Mouse (Mus musculus) left cerebral cortex, adult 8-10 months (tissue): ENCODE measurements around the gene Aplnr. TPM values are rescaled to one million over a fixed set of nuclear protein-coding genes. Genes with fewer than 3 reads are reported as not detected.

Experiments
- DNase-seq, 2 experiments: peaks; one replicate each; pipeline ENCODE4 v3.0.0; 2022; ENCODE audit warnings: low spot score in 2 of 2
- total RNA-seq, 4 experiments: library from RNA; stranded (reverse); gene quantifications; 2 replicates each; pipeline ENCODE4 v1.2.4; 2022

Aplnr gene
- total RNA-seq = under 1 TPM; 0.23 to 0.28 (median 0.27) TPM

GRCm38 (mm10) chr2:85136089-85136488, at the start of gene Aplnr:
Aplnr (plus strand) TSS chr2:85136225.
- no peak for DNase-seq

GRCm38 (mm10) chr2:85088716-85089646, 47.0 kb upstream of the Aplnr start:
- DNase-seq = no peak

GRCm38 (mm10) chr2:85091325-85091724, 44.7 kb upstream of the Aplnr start:
- DNase-seq = no peak

GRCm38 (mm10) chr2:85093376-85093775, 42.6 kb upstream of the Aplnr start:
- no peak for DNase-seq

- no peak for DNase-seq
These were observed 40.1 kb upstream of the Aplnr start for GRCm38 (mm10) chr2:85095906-85096305.

- DNase-seq = no peak
These were observed 38.0 kb upstream of the Aplnr start for GRCm38 (mm10) chr2:85098014-85098413.

- no peak for DNase-seq
These were observed 37.1 kb upstream of the Aplnr start for GRCm38 (mm10) chr2:85098824-85099511.

- no peak for DNase-seq
These were observed 32.8 kb upstream of the Aplnr start for GRCm38 (mm10) chr2:85103201-85103600.

- DNase-seq = no peak
These were observed 30.5 kb upstream of the Aplnr start for GRCm38 (mm10) chr2:85105426-85106013.

GRCm38 (mm10) chr2:85106068-85106790, 29.8 kb upstream of the Aplnr start:
- DNase-seq = no peak

- no peak for DNase-seq
These were observed 29.1 kb upstream of the Aplnr start for GRCm38 (mm10) chr2:85106941-85107340.

GRCm38 (mm10) chr2:85110288-85110875, 25.6 kb upstream of the Aplnr start:
- DNase-seq = no peak

GRCm38 (mm10) chr2:85123187-85123868, 12.7 kb upstream of the Aplnr start:
- DNase-seq = no peak

GRCm38 (mm10) chr2:85123869-85124535, 12.0 kb upstream of the Aplnr start:
- peak; percentile 65 to 70 for DNase-seq

GRCm38 (mm10) chr2:85129496-85129971, 6.5 kb upstream of the Aplnr start:
- no peak for DNase-seq

- DNase-seq = no peak
These were observed 4.8 kb upstream of the Aplnr start for GRCm38 (mm10) chr2:85131226-85131625.

- no peak for DNase-seq
These were observed 4.3 kb upstream of the Aplnr start for GRCm38 (mm10) chr2:85131724-85132123.

- DNase-seq = no peak
These were observed 3.8 kb upstream of the Aplnr start for GRCm38 (mm10) chr2:85132204-85132603.

- DNase-seq = no peak
These were observed 926 bp upstream of the Aplnr start for GRCm38 (mm10) chr2:85135099-85135498.
